Mouse (Mus musculus) liver, embryonic 14.5 days (tissue): ENCODE measurements around the gene Vmp1.

Experiments used
- CTCF ChIP-seq: IDR thresholded peaks from 2 replicates; pipeline ENCODE4 v1.5.1; 2016; ENCODE audit warnings: antibody characterized with exemption, low read depth, control low read depth
- EP300 ChIP-seq: IDR thresholded peaks from 2 replicates; pipeline ENCODE4 v1.6.1; 2016; ENCODE audit warnings: antibody characterized with exemption, low read depth

GRCm38 (mm10) chr11:86627649-86628048 is 56.0 kb downstream of the Vmp1 start:
- no peak for TF ChIP-seq EP300
- TF ChIP-seq CTCF = peak; percentile 21; the same call in 1 of the 2 replicates
